Mouse (Mus musculus) bone marrow macrophage, adult 2 months (primary cell): ENCODE measurements at regions not wholly inside any gene's neighbourhood (a gene's known extent, or its start where the extent isn't known, plus 50 kb on each side); places are given as distances from the start of the nearest gene placed in this dataset.

Experiments used
- H3K27ac ChIP-seq: 2 replicates; pipeline ENCODE4 v1.5.1; 2012; ENCODE audit warnings: low read depth, low read length; ENCODE audit not compliant: insufficient read depth
- H3K4me1 ChIP-seq: 2 replicates; pipeline ENCODE4 v1.6.1; 2012; ENCODE audit warnings: low read length; ENCODE audit not compliant: control insufficient read depth, insufficient read depth
- H3K4me3 ChIP-seq: 2 replicates; pipeline ENCODE4 v1.5.1; 2012; ENCODE audit warnings: mild to moderate bottlenecking, low read length, moderate library complexity; ENCODE audit not compliant: insufficient read depth
- CTCF ChIP-seq: IDR thresholded peaks from 2 replicates; pipeline ENCODE4 v1.5.1; 2012; ENCODE audit warnings: low read depth, mild to moderate bottlenecking, low read length, moderate library complexity
- POLR2A ChIP-seq: IDR thresholded peaks from 2 replicates; pipeline ENCODE4 v1.6.1; 2012; ENCODE audit warnings: mild to moderate bottlenecking, low read depth, low read length, borderline replicate concordance

GRCm38 (mm10) chr3:38543816-38544215 lies 59.2 kb upstream of the Ankrd50 start:
- no peak overlapping the region for H3K4me3 ChIP-seq
- no peaks in the 10 kb centered on the region for H3K4me1 ChIP-seq
- no peak for TF ChIP-seq CTCF
- TF ChIP-seq POLR2A = no peak
- H3K27ac ChIP-seq = no peak overlapping the region

- H3K4me3 ChIP-seq = no peak overlapping the region
- no peaks in the 10 kb centered on the region for H3K4me1 ChIP-seq
- TF ChIP-seq CTCF (no peak), POLR2A (no peak)
- no peak overlapping the region for H3K27ac ChIP-seq
Observed at GRCm38 (mm10) chr3:38541296-38541695, 56.7 kb upstream of the Ankrd50 start.

DNA sequence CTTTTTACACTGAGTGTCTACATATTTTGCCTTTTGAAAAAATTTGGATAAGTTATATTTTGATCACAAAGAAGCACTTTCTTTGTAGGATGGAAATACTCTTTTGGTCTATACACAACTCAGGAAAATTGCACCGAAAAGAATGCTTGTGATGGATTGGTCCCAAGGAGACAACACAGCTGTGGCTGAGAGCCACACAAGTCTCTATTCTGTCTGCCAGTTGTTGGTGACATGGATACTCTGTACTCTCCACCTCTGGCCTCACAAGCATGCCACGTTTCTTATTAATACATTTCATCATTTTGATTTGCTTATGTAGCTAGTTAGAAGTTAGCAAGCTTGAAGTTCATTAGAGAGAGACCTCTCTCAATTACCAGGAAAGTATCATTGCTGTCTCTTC lies 53.7 kb upstream of the Ankrd50 start:
- H3K4me1 ChIP-seq = no peaks in the 10 kb centered on the region
- TF ChIP-seq POLR2A (no peak), CTCF (no peak)
- no peak overlapping the region for H3K27ac ChIP-seq
- H3K4me3 ChIP-seq = no peak overlapping the region

DNA sequence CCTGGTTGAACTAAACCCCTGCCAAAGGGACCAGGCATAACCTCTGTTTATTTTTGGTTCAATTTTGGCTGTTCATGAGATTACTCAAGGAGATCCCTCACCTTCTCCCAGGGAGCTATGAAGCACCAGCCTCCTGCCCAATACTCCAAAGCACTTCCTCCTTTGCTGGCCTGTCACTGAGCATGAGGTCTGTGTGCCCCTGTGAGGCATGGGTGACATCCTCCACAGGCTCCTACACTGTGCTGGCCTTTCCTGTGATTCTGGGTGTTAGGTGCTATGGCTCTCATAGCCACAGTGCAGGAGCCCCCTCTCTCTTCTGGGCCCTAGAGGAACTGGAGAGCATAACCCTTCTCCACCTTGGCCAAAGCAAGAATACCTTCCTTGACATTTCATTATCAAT lies 53.1 kb upstream of the Ankrd50 start:
- no peaks in the 10 kb centered on the region for H3K4me1 ChIP-seq
- TF ChIP-seq CTCF (no peak), POLR2A (no peak)
- no peak overlapping the region for H3K27ac ChIP-seq
- no peak overlapping the region for H3K4me3 ChIP-seq
